Mouse (Mus musculus): ENCODE results near the gene Arap1. TPM values are rescaled to one million over a fixed set of nuclear protein-coding genes. Genes with fewer than 3 reads are reported as not detected.

Gene Arap1
- polyA plus RNA-seq (2014; fragmentation: Illumina TruSeq; extraction: RNeasy Lipid Tissue Mini Kit (QIAGEN cat#74804); ENCODE audit: low read depth, low replicate concordance) = 4.9 TPM

DNA sequence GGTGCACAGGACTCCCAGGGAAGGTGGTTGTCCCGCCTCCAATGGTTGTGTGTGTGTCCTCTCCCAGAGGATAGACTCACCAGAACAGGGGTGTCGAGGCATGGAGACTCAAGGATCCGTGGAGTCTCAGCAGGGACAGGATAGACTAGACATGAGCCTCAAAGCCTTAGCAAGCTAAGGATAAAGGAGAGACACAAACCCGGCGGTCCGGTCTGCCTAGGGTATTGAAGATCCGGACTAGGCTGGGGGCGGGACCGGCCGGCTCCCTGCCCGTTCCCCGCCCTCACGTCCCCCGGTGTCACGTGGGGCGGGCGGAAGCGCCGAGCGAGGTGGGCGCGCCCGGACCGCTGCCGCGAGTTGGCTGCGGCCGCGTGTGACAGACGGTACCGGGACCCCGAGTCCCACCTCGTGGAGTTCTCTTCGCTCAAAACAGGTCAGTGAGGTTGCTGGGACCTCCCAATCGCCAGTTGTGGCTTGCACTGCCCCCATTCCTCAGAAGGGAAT is at the start of gene Arap1:
Gene Arap1 (plus strand): TSS at position 301 of the 504 bp plus-strand sequence.

DNA sequence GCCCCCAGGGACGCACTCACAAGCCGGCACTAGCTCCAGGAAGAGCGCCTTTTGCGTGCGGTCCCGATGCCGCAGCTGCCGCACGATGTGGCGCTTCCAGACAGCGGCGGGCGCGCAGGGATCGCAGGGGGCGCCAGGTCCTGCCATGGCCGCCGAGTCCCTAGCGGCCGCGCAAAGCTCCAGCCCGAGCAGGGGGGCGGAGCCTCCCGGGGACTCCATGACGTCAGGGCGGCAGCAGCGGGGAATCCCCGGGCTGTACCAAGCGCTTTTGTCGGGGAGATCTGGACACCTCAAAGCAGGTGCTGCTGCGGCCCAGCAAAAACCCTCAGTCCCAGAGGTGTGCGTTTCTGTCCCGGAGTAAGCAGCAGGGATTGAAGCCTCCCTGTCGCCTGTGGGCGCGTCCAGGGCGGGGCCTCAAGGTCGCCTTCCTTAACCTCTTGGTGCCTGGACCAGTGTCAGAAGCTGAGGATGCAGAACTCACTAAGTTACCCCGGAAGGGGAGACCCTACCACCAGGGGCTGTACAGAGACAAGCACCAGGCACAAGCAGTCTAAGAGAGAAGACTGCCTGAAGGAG is 45.9 kb upstream of the Arap1 start, which contains the start of gene Atg16l2:
Gene Atg16l2 (minus strand): TSS at position 371 of the 576 bp plus-strand sequence.

DNA sequence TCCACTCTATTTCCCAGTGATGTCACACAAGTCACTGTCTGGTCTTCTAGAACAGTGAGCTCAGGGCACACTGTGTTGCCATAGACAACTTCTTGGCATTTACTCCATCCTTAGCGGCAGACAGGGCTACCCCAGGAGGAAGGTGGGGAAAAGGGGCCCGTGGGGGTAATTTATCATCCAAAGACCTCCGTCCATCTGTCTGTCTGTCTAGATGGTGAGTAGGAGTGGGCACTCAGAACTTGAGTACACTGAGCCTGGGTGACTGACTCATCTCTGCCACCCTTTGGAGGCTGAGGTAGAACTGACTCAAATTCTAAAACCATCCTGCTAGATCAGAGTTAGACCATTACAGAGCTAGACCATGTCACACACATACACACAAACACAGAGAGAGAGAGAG is 30.9 kb upstream of the Arap1 start, which contains the start of gene Stard10:
Gene Stard10 (plus strand): TSS at position 73 of the 400 bp plus-strand sequence.

DNA sequence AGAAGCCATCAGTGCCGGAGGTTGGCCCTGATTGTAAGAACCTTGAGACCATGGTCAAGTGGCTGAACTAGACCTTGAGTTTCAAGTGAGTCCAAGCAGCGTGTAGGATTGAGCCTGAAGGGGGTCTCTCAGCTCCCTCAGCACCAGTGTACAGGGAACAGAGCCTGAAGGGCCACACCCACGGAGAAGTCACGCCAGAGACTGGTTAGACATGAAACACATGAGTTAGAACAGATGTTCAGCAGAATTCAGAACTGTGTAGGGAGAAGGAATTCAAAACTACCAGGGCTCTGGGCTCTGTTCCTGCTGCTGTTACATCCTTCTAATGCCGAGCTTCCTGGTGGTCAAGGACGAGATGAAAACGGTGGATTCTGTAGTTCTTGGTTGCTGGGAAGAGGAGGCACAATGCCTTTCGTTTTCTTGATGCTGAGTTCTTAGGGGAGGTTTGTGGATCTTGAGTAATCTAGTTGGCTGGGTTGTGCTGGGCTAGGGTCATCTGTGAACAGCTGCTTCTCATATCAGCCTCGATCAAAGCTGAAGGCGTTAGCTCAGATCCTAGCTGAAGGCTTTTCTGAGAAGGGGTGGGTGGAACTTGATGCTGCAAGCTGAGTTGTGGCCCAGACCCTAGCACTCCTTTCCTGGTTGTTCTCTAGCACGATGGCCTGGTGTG is 62.5 kb downstream of the Arap1 start, which contains the start of gene Gm45837:
Gene Gm45837 (plus strand): TSS at position 620 of the 670 bp plus-strand sequence.

DNA sequence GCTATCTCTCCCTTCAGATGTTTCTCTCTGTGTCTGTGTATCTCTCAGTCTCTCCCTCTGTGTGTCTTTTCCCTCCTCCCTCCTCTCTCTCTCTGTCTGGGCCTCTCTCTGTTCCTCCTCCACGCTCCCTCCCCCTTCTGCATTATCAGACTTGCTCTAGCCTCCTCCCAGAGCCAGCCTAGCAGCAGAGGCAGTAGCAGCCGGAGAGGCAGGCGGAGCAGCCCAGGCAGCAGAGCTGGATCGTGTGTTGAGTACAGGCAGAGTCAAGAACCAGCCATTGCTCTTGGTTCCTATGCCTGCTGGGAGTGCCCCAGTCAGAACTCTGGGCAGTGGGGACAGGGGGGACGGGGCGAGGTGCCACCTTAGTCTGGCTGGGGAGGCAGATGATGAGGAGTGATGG is 73.7 kb downstream of the Arap1 start, which contains the start of gene Pde2a:
Gene Pde2a (plus strand): TSS at position 163 of the 400 bp plus-strand sequence.

Other genes starting within 250 kb of the Arap1 start
- gene Atg16l2, start 45.8 kb upstream of the Arap1 start, polyA plus RNA-seq (2014; fragmentation: Illumina TruSeq; extraction: RNeasy Lipid Tissue Mini Kit (QIAGEN cat#74804); ENCODE audit: low read depth, low replicate concordance) = 1.8 TPM
- 148 TPM for gene Stard10, start 31.0 kb upstream of the Arap1 start, polyA plus RNA-seq (2014; fragmentation: Illumina TruSeq; extraction: RNeasy Lipid Tissue Mini Kit (QIAGEN cat#74804); ENCODE audit: low read depth, low replicate concordance)
- not detected for gene Gm45837, start 62.8 kb downstream of the Arap1 start, polyA plus RNA-seq (2014; fragmentation: Illumina TruSeq; extraction: RNeasy Lipid Tissue Mini Kit (QIAGEN cat#74804); ENCODE audit: low read depth, low replicate concordance)
- 1.9 TPM for gene Pde2a, start 73.6 kb downstream of the Arap1 start, polyA plus RNA-seq (2014; fragmentation: Illumina TruSeq; extraction: RNeasy Lipid Tissue Mini Kit (QIAGEN cat#74804); ENCODE audit: low read depth, low replicate concordance)
- gene Art2b, start 237.5 kb downstream of the Arap1 start, polyA plus RNA-seq (2014; fragmentation: Illumina TruSeq; extraction: RNeasy Lipid Tissue Mini Kit (QIAGEN cat#74804); ENCODE audit: low read depth, low replicate concordance) = 1.4 TPM

Data from liver, adult 10 weeks (tissue).